Mouse (Mus musculus) liver (tissue): ENCODE results near the gene Chac1.
A peak's percentile ranks its signal among the peaks of the same experiment; 100 is the strongest.

ENCODE experiments used
- DNase-seq: peaks from one replicate; pipeline ENCODE4 v3.0.0-alpha.2; 2020; ENCODE audit warnings: mixed read lengths

The Chac1 gene

GRCm38 (mm10) chr2:119328546-119328945 lies 22.5 kb upstream of the Chac1 start:
- no peak for DNase-seq

GRCm38 (mm10) chr2:119329123-119329817 lies 21.8 kb upstream of the Chac1 start:
- DNase-seq, result no peak

GRCm38 (mm10) chr2:119330795-119331194 lies 20.2 kb upstream of the Chac1 start:
- DNase-seq, result no peak

GRCm38 (mm10) chr2:119332177-119332661 lies 18.8 kb upstream of the Chac1 start:
- no peak for DNase-seq

GRCm38 (mm10) chr2:119334135-119334534 lies 16.9 kb upstream of the Chac1 start:
- no peak for DNase-seq

GRCm38 (mm10) chr2:119334964-119335525 lies 16.0 kb upstream of the Chac1 start:
- no peak for DNase-seq

- no peak for DNase-seq
Observed at GRCm38 (mm10) chr2:119335535-119335934, 15.5 kb upstream of the Chac1 start.

- DNase-seq, result no peak
Observed at GRCm38 (mm10) chr2:119336002-119336401, 15.0 kb upstream of the Chac1 start.

GRCm38 (mm10) chr2:119336470-119336869 lies 14.6 kb upstream of the Chac1 start:
- peak; percentile 30 for DNase-seq

- DNase-seq, result peak; percentile 87
Observed at GRCm38 (mm10) chr2:119337425-119338265, 13.4 kb upstream of the Chac1 start.

GRCm38 (mm10) chr2:119344537-119345138 lies 6.4 kb upstream of the Chac1 start:
- no peak for DNase-seq

- DNase-seq, result no peak
Observed at GRCm38 (mm10) chr2:119353707-119354106, 2.7 kb downstream of the Chac1 start.

GRCm38 (mm10) chr2:119355089-119355488 lies 4.1 kb downstream of the Chac1 start:
- no peak for DNase-seq

GRCm38 (mm10) chr2:119355651-119356050 lies 4.6 kb downstream of the Chac1 start:
- DNase-seq, result no peak

- DNase-seq, result no peak
Observed at GRCm38 (mm10) chr2:119356310-119356709, 5.3 kb downstream of the Chac1 start.

- DNase-seq, result no peak
Observed at GRCm38 (mm10) chr2:119356805-119357204, 5.8 kb downstream of the Chac1 start.

- no peak for DNase-seq
Observed at GRCm38 (mm10) chr2:119358249-119358648, 7.2 kb downstream of the Chac1 start.

- no peak for DNase-seq
Observed at GRCm38 (mm10) chr2:119359721-119360291, 8.8 kb downstream of the Chac1 start.

GRCm38 (mm10) chr2:119364969-119365368 lies 13.9 kb downstream of the Chac1 start:
- no peak for DNase-seq

- DNase-seq, result no peak
Observed at GRCm38 (mm10) chr2:119367346-119367745, 16.3 kb downstream of the Chac1 start.

- no peak for DNase-seq
Observed at GRCm38 (mm10) chr2:119370116-119370515, 19.1 kb downstream of the Chac1 start.

GRCm38 (mm10) chr2:119377286-119377685 lies 26.3 kb downstream of the Chac1 start:
- no peak for DNase-seq

- no peak for DNase-seq
Observed at GRCm38 (mm10) chr2:119377826-119378225, 26.8 kb downstream of the Chac1 start.
